Mouse (Mus musculus) ES-Bruce4 (cell line): ENCODE data around the gene Cdk5rap2. TPM values are rescaled to one million over a fixed set of nuclear protein-coding genes. Genes with fewer than 3 reads are reported as not detected.

ENCODE experiments used
- H3K27ac ChIP-seq: 2 replicates; pipeline ENCODE4 v1.5.1; 2012; ENCODE audit warnings: low read length, inconsistent platforms; ENCODE audit not compliant: insufficient read depth
- H3K27me3 ChIP-seq: 2 replicates; pipeline ENCODE4 v1.6.1; 2012; ENCODE audit warnings: mild to moderate bottlenecking, low read length, inconsistent platforms; ENCODE audit not compliant: control insufficient read depth, poor library complexity, insufficient read depth, severe bottlenecking
- H3K36me3 ChIP-seq: 2 replicates; pipeline ENCODE4 v1.6.1; 2012; ENCODE audit warnings: inconsistent platforms, mild to moderate bottlenecking, low read length, moderate library complexity; ENCODE audit not compliant: control insufficient read depth, poor library complexity, insufficient read depth, severe bottlenecking
- H3K4me1 ChIP-seq: one replicate; pipeline ENCODE4 v1.8.1; 2011; ENCODE audit warnings: low read length; ENCODE audit not compliant: control insufficient read depth, insufficient read depth
- H3K4me3 ChIP-seq: 2 replicates; pipeline ENCODE4 v1.5.1; 2011; ENCODE audit warnings: low read depth, mild to moderate bottlenecking, low read length
- H3K9ac ChIP-seq: 2 replicates; pipeline ENCODE4 v1.6.1; 2012; ENCODE audit warnings: low read depth, mild to moderate bottlenecking, inconsistent platforms; ENCODE audit not compliant: poor library complexity, severe bottlenecking
- H3K9me3 ChIP-seq: replicated peaks from 2 replicates; pipeline ENCODE4 v1.6.1; 2012; ENCODE audit warnings: mild to moderate bottlenecking, low read length, inconsistent platforms; ENCODE audit not compliant: control insufficient read depth, poor library complexity, insufficient read depth, severe bottlenecking
- CTCF ChIP-seq: IDR thresholded peaks from one replicate; pipeline ENCODE4 v1.8.1; 2011; ENCODE audit warnings: low read depth, low read length
- EP300 ChIP-seq: IDR thresholded peaks from 2 replicates; pipeline ENCODE4 v1.6.1; 2011; ENCODE audit warnings: low read depth, low read length; ENCODE audit not compliant: insufficient read depth
- POLR2A ChIP-seq: IDR thresholded peaks from one replicate; pipeline ENCODE4 v1.8.1; 2011; ENCODE audit warnings: low read length; ENCODE audit not compliant: insufficient read depth
- polyA plus RNA-seq: library from polyadenylated mRNA; stranded (reverse); fragments of >200 nt; gene quantifications from 2 replicates; pipeline ENCODE4 v1.2.4, GENCODE M21; 2011; ENCODE audit warnings: low read depth; ENCODE audit not compliant: missing spikeins, insufficient read depth, insufficient read length

Gene Cdk5rap2
- polyA plus RNA-seq, 1 experiment: 39.7 TPM

GRCm38 (mm10) chr4:70301187-70301586, 109.1 kb downstream of the Cdk5rap2 start:
- no peak for TF ChIP-seq CTCF
- TF ChIP-seq POLR2A: no peak
- no peak for TF ChIP-seq EP300
- Histone ChIP-seq H3K27ac (no peak overlapping the region), H3K9me3 (no peaks in the 10 kb centered on the region), H3K36me3 (peaks cover 7% of the 10 kb centered on the region; the same call in 1 of the 2 replicates), H3K9ac (no peak overlapping the region), H3K27me3 (no peaks in the 10 kb centered on the region), H3K4me1 (no peaks in the 10 kb centered on the region), H3K4me3 (no peak overlapping the region)

- H3K9me3 ChIP-seq: no peaks in the 10 kb centered on the region
- H3K4me1 ChIP-seq: no peaks in the 10 kb centered on the region
- H3K27ac ChIP-seq: no peak overlapping the region
- TF ChIP-seq EP300: no peak
- no peak overlapping the region for H3K4me3 ChIP-seq
- no peaks in the 10 kb centered on the region; the same call in 1 of the 2 replicates for H3K36me3 ChIP-seq
- H3K9ac ChIP-seq: no peak overlapping the region
- H3K27me3 ChIP-seq: no peaks in the 10 kb centered on the region
These were observed 120.9 kb downstream of the Cdk5rap2 start for GRCm38 (mm10) chr4:70289361-70289760.

- H3K36me3 ChIP-seq: peaks cover 2% of the 10 kb centered on the region; the same call in 1 of the 2 replicates
- H3K4me3 ChIP-seq: no peak overlapping the region
- H3K4me1 ChIP-seq: no peaks in the 10 kb centered on the region
- no peak overlapping the region for H3K9ac ChIP-seq
- TF ChIP-seq CTCF (no peak), POLR2A (no peak), EP300 (no peak)
- no peaks in the 10 kb centered on the region for H3K9me3 ChIP-seq
- no peak overlapping the region for H3K27ac ChIP-seq
- no peaks in the 10 kb centered on the region for H3K27me3 ChIP-seq
These were observed 127.1 kb downstream of the Cdk5rap2 start for GRCm38 (mm10) chr4:70283163-70283562.

GRCm38 (mm10) chr4:70278882-70279281, 131.4 kb downstream of the Cdk5rap2 start:
- Histone ChIP-seq H3K9me3 (no peaks in the 10 kb centered on the region), H3K27me3 (no peaks in the 10 kb centered on the region), H3K27ac (no peak overlapping the region), H3K4me1 (no peaks in the 10 kb centered on the region), H3K9ac (no peak overlapping the region), H3K36me3 (peaks cover 3% of the 10 kb centered on the region), H3K4me3 (no peak overlapping the region)
- TF ChIP-seq EP300: no peak
- TF ChIP-seq POLR2A: no peak
- TF ChIP-seq CTCF: no peak

- H3K9ac ChIP-seq: no peak overlapping the region
- no peak overlapping the region for H3K27ac ChIP-seq
- peaks cover 3% of the 10 kb centered on the region; the same call in 1 of the 2 replicates for H3K36me3 ChIP-seq
- H3K9me3 ChIP-seq: no peaks in the 10 kb centered on the region
- no peak overlapping the region for H3K4me3 ChIP-seq
- H3K27me3 ChIP-seq: no peaks in the 10 kb centered on the region
- TF ChIP-seq CTCF: no peak
- no peak for TF ChIP-seq POLR2A
- TF ChIP-seq EP300: no peak
- H3K4me1 ChIP-seq: no peaks in the 10 kb centered on the region
These were observed 132.2 kb downstream of the Cdk5rap2 start for GRCm38 (mm10) chr4:70278057-70278456.

GRCm38 (mm10) chr4:70272943-70273342, 137.3 kb downstream of the Cdk5rap2 start:
- no peaks in the 10 kb centered on the region for H3K4me1 ChIP-seq
- H3K4me3 ChIP-seq: no peak overlapping the region
- TF ChIP-seq CTCF: no peak
- no peak for TF ChIP-seq EP300
- TF ChIP-seq POLR2A: no peak
- H3K9ac ChIP-seq: no peak overlapping the region
- H3K27me3 ChIP-seq: no peaks in the 10 kb centered on the region
- peaks cover 4% of the 10 kb centered on the region for H3K36me3 ChIP-seq
- no peaks in the 10 kb centered on the region for H3K9me3 ChIP-seq
- H3K27ac ChIP-seq: no peak overlapping the region
